Mouse (Mus musculus): ENCODE data around the gene Atp5k. TPM values are rescaled to one million over a fixed set of nuclear protein-coding genes. Genes with fewer than 3 reads are reported as not detected.

The Atp5k gene
- polyA plus RNA-seq, 1 experiment from 2014 or later = 723 TPM

Other genes with a start within 250 kb of the Atp5k start
- 24.3 and 24.9 TPM in 2 replicates for gene Dr1, start 165.6 kb downstream of the Atp5k start, polyA plus RNA-seq (2015; fragmentation: Nextera tagmentation; extraction: Ambion mirVana)
- gene Pigg, start 121.8 kb downstream of the Atp5k start, polyA plus RNA-seq (2015; fragmentation: Nextera tagmentation; extraction: Ambion mirVana) = 5.0 and 5.1 TPM in 2 replicates
- 0.10 TPM in 1 of 2 replicates, not detected in the other for gene Gm42517, start 66.5 kb downstream of the Atp5k start, polyA plus RNA-seq (2015; fragmentation: Nextera tagmentation; extraction: Ambion mirVana)
- gene Pde6b, start 46.1 kb downstream of the Atp5k start, polyA plus RNA-seq (2015; fragmentation: Nextera tagmentation; extraction: Ambion mirVana) = 0.20 and 0.23 TPM in 2 replicates
- 0.19 and 0.40 TPM in 2 replicates for gene Mfsd7a, start 14.4 kb upstream of the Atp5k start, polyA plus RNA-seq (2015; fragmentation: Nextera tagmentation; extraction: Ambion mirVana)
- gene Pcgf3, start 26.8 kb upstream of the Atp5k start, polyA plus RNA-seq (2015; fragmentation: Nextera tagmentation; extraction: Ambion mirVana) = 15.3 and 17.8 TPM in 2 replicates
- gene Cplx1, start 115.6 kb upstream of the Atp5k start, polyA plus RNA-seq (2015; fragmentation: Nextera tagmentation; extraction: Ambion mirVana) = 0.74 and 0.82 TPM in 2 replicates
- 28.9 and 31.5 TPM in 2 replicates for gene Gak, start 195.3 kb upstream of the Atp5k start, polyA plus RNA-seq (2015; fragmentation: Nextera tagmentation; extraction: Ambion mirVana)
- gene Tmem175, start 195.3 kb upstream of the Atp5k start, polyA plus RNA-seq (2015; fragmentation: Nextera tagmentation; extraction: Ambion mirVana) = 17.0 and 17.9 TPM in 2 replicates
- 13.5 and 15.4 TPM in 2 replicates for gene Idua, start 225.9 kb upstream of the Atp5k start, polyA plus RNA-seq (2015; fragmentation: Nextera tagmentation; extraction: Ambion mirVana)
- 5.9 and 6.0 TPM in 2 replicates for gene Dgkq, start 235.2 kb upstream of the Atp5k start, polyA plus RNA-seq (2015; fragmentation: Nextera tagmentation; extraction: Ambion mirVana)
- gene Slc26a1, start 241.1 kb upstream of the Atp5k start, polyA plus RNA-seq (2015; fragmentation: Nextera tagmentation; extraction: Ambion mirVana) = 0.62 and 0.99 TPM in 2 replicates

Measured in heart, embryonic 13.5 days (tissue).